Comparison of ENCODE assay signal across 9 mouse cellular contexts in the genomic region with DNA sequence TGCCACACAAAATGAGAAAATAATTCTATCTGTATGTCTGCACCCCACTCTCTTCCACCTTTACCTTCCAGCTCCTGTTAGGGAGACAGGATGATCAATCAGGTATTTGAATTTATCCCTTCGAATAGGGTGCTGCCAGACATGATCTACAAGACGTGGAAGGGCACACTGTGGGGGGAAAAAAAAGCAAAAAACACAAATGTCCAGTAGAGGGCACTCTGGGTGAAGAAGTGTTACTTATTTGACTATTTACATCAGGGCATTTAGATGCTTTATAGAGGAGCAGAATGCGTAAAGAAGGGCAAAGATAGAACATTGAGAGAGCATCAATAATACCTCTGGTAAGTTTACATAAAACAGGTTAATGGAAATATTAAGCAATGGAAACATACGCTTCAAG. TPM values are rescaled to one million over a fixed set of nuclear protein-coding genes. Genes with fewer than 3 reads are reported as not detected.
DNase-seq lines count a peak whose midpoint lies in the region; ATAC-seq and TF ChIP-seq lines count a peak whose summit lies in the region.
"Had no signal": no experiment of that assay in that cellular context is flagged by ENCODE, and none has a peak within 500 bp of the region (broad histone marks: within the 10 kb centered on the region; RNA-seq: fewer than 3 reads in every experiment).

No protein-coding gene starts in this region.

- no peak overlapping the region for H3K9ac ChIP-seq in forebrain, embryonic 14.5 days (ENCODE audit: low read length)
- H3K9ac ChIP-seq in forebrain, embryonic 15.5 days (replicated peaks): no peak overlapping the region
- no peak overlapping the region for H3K9ac ChIP-seq in liver, postnatal 0 days (replicated peaks)
- H3K9ac ChIP-seq in liver, embryonic 11.5 days (ENCODE audit: low read depth, low read length): no peak overlapping the region
- no peak overlapping the region for H3K9ac ChIP-seq in stomach, postnatal 0 days (ENCODE audit: low read length)
- H3K9ac ChIP-seq: neural tube, embryonic 12.5 days had no signal

- no peaks in the 10 kb centered on the region for H3K36me3 ChIP-seq in forebrain, embryonic 14.5 days (ENCODE audit: control insufficient read depth, insufficient read depth, low read length)
- H3K36me3 ChIP-seq in forebrain, embryonic 15.5 days: no peaks in the 10 kb centered on the region
- no peaks in the 10 kb centered on the region for H3K36me3 ChIP-seq in liver, postnatal 0 days (replicated peaks; ENCODE audit: insufficient read depth, low read length)
- no peaks in the 10 kb centered on the region for H3K36me3 ChIP-seq in liver, embryonic 11.5 days (ENCODE audit: control insufficient read depth, insufficient read depth, low read length)
- no peaks in the 10 kb centered on the region for H3K36me3 ChIP-seq in stomach, postnatal 0 days (ENCODE audit: control insufficient read depth, insufficient read depth, low read length)
- H3K36me3 ChIP-seq: neural tube, embryonic 12.5 days had no signal

- 59% methylated on average over 4 of the region's 4 CpGs for WGBS in forebrain, embryonic 14.5 days
- 58% methylated on average over 4 of the region's 4 CpGs for WGBS in forebrain, embryonic 15.5 days
- 52% methylated on average over 4 of the region's 4 CpGs for WGBS in liver, postnatal 0 days (ENCODE audit: insufficient replicate concordance)
- WGBS in liver, embryonic 11.5 days: 62% methylated on average over 4 of the region's 4 CpGs
- WGBS in stomach, postnatal 0 days: 60% methylated on average over 4 of the region's 4 CpGs

- DNase-seq in forebrain, embryonic 14.5 days (ENCODE audit: low spot score): peak; percentile 50
- DNase-seq in liver, postnatal 0 days: no peak
- DNase-seq in liver, embryonic 11.5 days (ENCODE audit: low spot score): no peak
- DNase-seq in kidney, postnatal 10 days: peak; percentile 30
- no peak for DNase-seq in stomach, postnatal 0 days (ENCODE audit: low spot score)
- DNase-seq in gastrocnemius, postnatal 36 days: no peak

- no peaks in the 10 kb centered on the region for H3K27me3 ChIP-seq in forebrain, embryonic 14.5 days (replicated peaks; ENCODE audit: control insufficient read depth, insufficient read depth, low read length)
- H3K27me3 ChIP-seq in forebrain, embryonic 15.5 days: no peaks in the 10 kb centered on the region
- H3K27me3 ChIP-seq in liver, postnatal 0 days (ENCODE audit: insufficient read depth, low read length): no peaks in the 10 kb centered on the region
- no peaks in the 10 kb centered on the region for H3K27me3 ChIP-seq in liver, embryonic 11.5 days (replicated peaks; ENCODE audit: control insufficient read depth, insufficient read depth, low read length)
- no peaks in the 10 kb centered on the region for H3K27me3 ChIP-seq in stomach, postnatal 0 days (ENCODE audit: control insufficient read depth, insufficient read depth, low read length)
- H3K27me3 ChIP-seq: neural tube, embryonic 12.5 days had no signal

- peak; percentile 66 for TF ChIP-seq CTCF in liver, postnatal 0 days (IDR thresholded peaks at IDR 0.05; ENCODE audit: low read depth)
- peak; percentile 69 for TF ChIP-seq CTCF in stomach, postnatal 0 days (IDR thresholded peaks at IDR 0.05; ENCODE audit: low read depth)

- TF ChIP-seq EP300 in liver, postnatal 0 days (IDR thresholded peaks at IDR 0.05; ENCODE audit: low read depth): no peak
- TF ChIP-seq EP300 in stomach, postnatal 0 days (optimal IDR thresholded peaks at IDR 0.05): no peak

- peaks cover 3% of the 10 kb centered on the region; the same call in 1 of the 2 replicates for H3K4me1 ChIP-seq in forebrain, embryonic 14.5 days (ENCODE audit: control insufficient read depth, insufficient read depth, low read length)
- H3K4me1 ChIP-seq in forebrain, embryonic 15.5 days: peaks cover 10% of the 10 kb centered on the region
- peaks cover 4% of the 10 kb centered on the region for H3K4me1 ChIP-seq in liver, postnatal 0 days (ENCODE audit: insufficient read depth)
- H3K4me1 ChIP-seq in liver, embryonic 11.5 days (replicated peaks; ENCODE audit: control insufficient read depth, insufficient read depth, low read length): peaks cover 2% of the 10 kb centered on the region; the same call in 1 of the 2 replicates
- no peaks in the 10 kb centered on the region for H3K4me1 ChIP-seq in stomach, postnatal 0 days (replicated peaks; ENCODE audit: control insufficient read depth, insufficient read depth)
- H3K4me1 ChIP-seq: neural tube, embryonic 12.5 days had no signal

- no peak for ATAC-seq in forebrain, embryonic 14.5 days
- ATAC-seq in forebrain, embryonic 15.5 days (replicated peaks): no peak
- no peak for ATAC-seq in liver, postnatal 0 days
- ATAC-seq in liver, embryonic 11.5 days (replicated peaks; ENCODE audit: low FRiP score): no peak
- ATAC-seq in activated CD4-positive, CD25-positive, alpha-beta regulatory T cell, adult 4 months: peak; percentile 41
- ATAC-seq in stomach, postnatal 0 days (ENCODE audit: low FRiP score, low TSS enrichment): no peak

- no peak overlapping the region for H3K27ac ChIP-seq in forebrain, embryonic 14.5 days (ENCODE audit: low read depth, low read length)
- no peak overlapping the region for H3K27ac ChIP-seq in forebrain, embryonic 15.5 days (replicated peaks)
- H3K27ac ChIP-seq in liver, postnatal 0 days (ENCODE audit: low read depth): no peak overlapping the region
- H3K27ac ChIP-seq in liver, embryonic 11.5 days (ENCODE audit: low read depth, low read length): no peak overlapping the region
- no peak overlapping the region for H3K27ac ChIP-seq in stomach, postnatal 0 days (replicated peaks)
- H3K27ac ChIP-seq: neural tube, embryonic 12.5 days had no signal

- H3K9me3 ChIP-seq in forebrain, embryonic 14.5 days (replicated peaks; ENCODE audit: control insufficient read depth, low read length): no peaks in the 10 kb centered on the region
- no peaks in the 10 kb centered on the region for H3K9me3 ChIP-seq in forebrain, embryonic 15.5 days
- no peaks in the 10 kb centered on the region for H3K9me3 ChIP-seq in liver, postnatal 0 days (ENCODE audit: low read length)
- H3K9me3 ChIP-seq in liver, embryonic 11.5 days (ENCODE audit: control insufficient read depth, low read length): 0 out of 2 replicates have a peak, but pooled peaks cover 2% of the 10 kb centered on the region
- no peaks in the 10 kb centered on the region for H3K9me3 ChIP-seq in stomach, postnatal 0 days (ENCODE audit: control insufficient read depth, low read length)
- H3K9me3 ChIP-seq: neural tube, embryonic 12.5 days had no signal

- H3K4me3 ChIP-seq in forebrain, embryonic 14.5 days (ENCODE audit: low read depth, low read length): no peak overlapping the region
- no peak overlapping the region for H3K4me3 ChIP-seq in forebrain, embryonic 15.5 days
- H3K4me3 ChIP-seq in liver, postnatal 0 days (ENCODE audit: low read depth, low read length): no peak overlapping the region
- no peak overlapping the region for H3K4me3 ChIP-seq in liver, embryonic 11.5 days (ENCODE audit: low read depth, low read length)
- H3K4me3 ChIP-seq in stomach, postnatal 0 days (ENCODE audit: low read depth, low read length): no peak overlapping the region
- H3K4me3 ChIP-seq: neural tube, embryonic 12.5 days had no signal

- intact Hi-C loops in gastrocnemius, postnatal 36 days (cut with DNase I): loop anchor here (2.0 to 5.0 kb wide), 3 partner anchors 127 to 346 kb away; no protein-coding TSS in a partner anchor

- H3K4me2 ChIP-seq in forebrain, embryonic 14.5 days (ENCODE audit: low read length): no peak overlapping the region
- no peak overlapping the region for H3K4me2 ChIP-seq in forebrain, embryonic 15.5 days (replicated peaks)
- H3K4me2 ChIP-seq in liver, postnatal 0 days (ENCODE audit: low read depth, low read length): no peak overlapping the region
- no peak overlapping the region for H3K4me2 ChIP-seq in liver, embryonic 11.5 days
- H3K4me2 ChIP-seq in stomach, postnatal 0 days (replicated peaks; ENCODE audit: low read depth): no peak overlapping the region
- H3K4me2 ChIP-seq: neural tube, embryonic 12.5 days had no signal

RNA-seq across cellular contexts. Expression of a gene that starts 2.8 kb away (rescaled TPM):
- 0.13 and 0.43 TPM in 2 replicates for polyA plus RNA-seq in forebrain, embryonic 14.5 days (2014; fragmentation: Nextera tagmentation; extraction: Ambion mirVana)
- polyA plus RNA-seq in forebrain, embryonic 15.5 days (2015; fragmentation: Nextera tagmentation; extraction: Ambion mirVana): 0.31 TPM in 2 replicates
- not detected in 2 replicates for polyA plus RNA-seq in liver, postnatal 0 days (2015; fragmentation: Nextera tagmentation; extraction: Ambion mirVana)
- 0.05 and 0.18 TPM in 2 replicates for polyA plus RNA-seq in liver, embryonic 11.5 days (2014; fragmentation: Nextera tagmentation; extraction: Ambion mirVana)
- polyA plus RNA-seq in activated CD4-positive, CD25-positive, alpha-beta regulatory T cell, adult 4 months (2017; shearing (Covaris generic)): not detected
- polyA plus RNA-seq in stomach, postnatal 0 days (2015; fragmentation: Nextera tagmentation; extraction: Ambion mirVana): 0.07 and 0.24 TPM in 2 replicates
- total RNA-seq in gastrocnemius, postnatal 36 days (2021): under 1 TPM in 1 of 2 experiments, not detected in 1; 0.28 TPM
- polyA plus RNA-seq: neural tube, embryonic 12.5 days had no signal

RNA-seq across cellular contexts. Expression of a gene that starts 52.3 kb away (rescaled TPM):
- 735 and 817 TPM in 2 replicates for polyA plus RNA-seq in forebrain, embryonic 14.5 days (2014; fragmentation: Nextera tagmentation; extraction: Ambion mirVana)
- polyA plus RNA-seq in forebrain, embryonic 15.5 days (2015; fragmentation: Nextera tagmentation; extraction: Ambion mirVana): 588 and 629 TPM in 2 replicates
- 427 and 452 TPM in 2 replicates for polyA plus RNA-seq in liver, postnatal 0 days (2015; fragmentation: Nextera tagmentation; extraction: Ambion mirVana)
- 1,139 and 1,273 TPM in 2 replicates for polyA plus RNA-seq in liver, embryonic 11.5 days (2014; fragmentation: Nextera tagmentation; extraction: Ambion mirVana)
- polyA plus RNA-seq in activated CD4-positive, CD25-positive, alpha-beta regulatory T cell, adult 4 months (2017; shearing (Covaris generic)): 1,000 to 10,000 TPM; 2,495 to 3,349 TPM
- polyA plus RNA-seq in stomach, postnatal 0 days (2015; fragmentation: Nextera tagmentation; extraction: Ambion mirVana): 670 and 688 TPM in 2 replicates
- total RNA-seq in gastrocnemius, postnatal 36 days (2021): 100 to 1,000 TPM; 315 to 385 TPM

RNA-seq across cellular contexts. Expression of a gene that starts 56.0 kb away (rescaled TPM):
- polyA plus RNA-seq in forebrain, embryonic 14.5 days (2014; fragmentation: Nextera tagmentation; extraction: Ambion mirVana): 11.9 and 12.6 TPM in 2 replicates
- polyA plus RNA-seq in forebrain, embryonic 15.5 days (2015; fragmentation: Nextera tagmentation; extraction: Ambion mirVana): 12.4 and 12.6 TPM in 2 replicates
- 42.5 and 43.9 TPM in 2 replicates for polyA plus RNA-seq in liver, postnatal 0 days (2015; fragmentation: Nextera tagmentation; extraction: Ambion mirVana)
- polyA plus RNA-seq in liver, embryonic 11.5 days (2014; fragmentation: Nextera tagmentation; extraction: Ambion mirVana): 29.3 and 32.2 TPM in 2 replicates
- 10 to 100 TPM; 44.4 to 50.5 TPM for polyA plus RNA-seq in activated CD4-positive, CD25-positive, alpha-beta regulatory T cell, adult 4 months (2017; shearing (Covaris generic))
- polyA plus RNA-seq in stomach, postnatal 0 days (2015; fragmentation: Nextera tagmentation; extraction: Ambion mirVana): 16.2 and 17.6 TPM in 2 replicates
- total RNA-seq in gastrocnemius, postnatal 36 days (2021): 1 to 10 TPM; 4.0 to 5.6 TPM

Comparison
In these comparisons a context has a peak if more than half of its experiments do, and no peak if none do; other contexts are left out.
1. DNase-seq: peak in forebrain, embryonic 14.5 days (single experiment) and kidney, postnatal 10 days (single experiment); none in liver, postnatal 0 days (single experiment), liver, embryonic 11.5 days (single experiment), stomach, postnatal 0 days (single experiment) and gastrocnemius, postnatal 36 days (0 of 2).